Mouse (Mus musculus) lung, embryonic 14.5 days (tissue): ENCODE results near the gene Chtf18. TPM values are rescaled to one million over a fixed set of nuclear protein-coding genes. Genes with fewer than 3 reads are reported as not detected.

Source experiments
- ATAC-seq: fragments of 200-750 bp; cut with Nextera tagmentation; 2 replicates; pipeline ENCODE4 v1.8.0; 2017; ENCODE audit warnings: mild to moderate bottlenecking, moderate TSS enrichment, moderate library complexity; ENCODE audit not compliant: insufficient read depth
- DNase-seq: peaks from one replicate; pipeline ENCODE4 v3.0.0-alpha.2; 2015
- H3K27ac ChIP-seq: fragments of 300-500 bp; sonication (generic); 2 replicates; pipeline ENCODE4 v1.5.1; 2014; ENCODE audit warnings: low read depth, mild to moderate bottlenecking, moderate library complexity
- H3K27me3 ChIP-seq: fragments of 300-500 bp; sonication (generic); 2 replicates; pipeline ENCODE4 v1.6.1; 2014; ENCODE audit warnings: low read length, control low read depth; ENCODE audit not compliant: insufficient read depth
- H3K36me3 ChIP-seq: fragments of 300-500 bp; sonication (generic); 2 replicates; pipeline ENCODE4 v1.6.1; 2014; ENCODE audit warnings: control low read depth; ENCODE audit not compliant: insufficient read depth
- H3K4me1 ChIP-seq: fragments of 300-500 bp; sonication (generic); 2 replicates; pipeline ENCODE4 v1.6.1; 2014; ENCODE audit warnings: antibody characterized with exemption, control low read depth; ENCODE audit not compliant: insufficient read depth
- H3K4me2 ChIP-seq: fragments of 300-500 bp; sonication (generic); 2 replicates; pipeline ENCODE4 v1.6.1; 2014; ENCODE audit warnings: mild to moderate bottlenecking
- H3K4me3 ChIP-seq: fragments of 300-500 bp; sonication (generic); 2 replicates; pipeline ENCODE4 v1.5.1; 2014; ENCODE audit warnings: low read depth, low read length
- H3K9ac ChIP-seq: fragments of 300-500 bp; sonication (generic); 2 replicates; pipeline ENCODE4 v1.6.1; 2014
- H3K9me3 ChIP-seq: fragments of 300-500 bp; sonication (generic); 2 replicates; pipeline ENCODE4 v1.6.1; 2016; ENCODE audit warnings: low read depth, low read length, control low read depth
- CTCF ChIP-seq: IDR thresholded peaks from 2 replicates; pipeline ENCODE4 v1.5.1; 2016; ENCODE audit warnings: antibody characterized with exemption, low read depth
- WGBS: fragments of 180-500 bp; shearing (Covaris S2); extraction: QIAGEN DNeasy Blood & Tissue Kit; methylation state at CpG from one replicate; pipeline ENCODE4 v1.1.7; 2014; 5-methylcytosine and 5-hydroxymethylcytosine counted together
- polyA plus RNA-seq: library from polyadenylated mRNA; unstranded; fragments of >200 nt; fragmentation: Nextera tagmentation; extraction: Ambion mirVana; gene quantifications from 2 replicates; pipeline ENCODE4 v1.2.1, GENCODE M21; 2014

Gene Chtf18
- 27.1 and 32.3 TPM in 2 replicates for polyA plus RNA-seq

- H3K27ac ChIP-seq, result no peak within 1 kb of the TSS
Measured at GRCm38 (mm10) chr17:25727265-25728008, at the start of gene Chtf18, which contains the start of gene Rpusd1. Gene Chtf18, minus strand, starts transcription at chr17:25727419. Gene Rpusd1, plus strand, starts transcription at chr17:25727670.

GRCm38 (mm10) chr17:25775318-25776062 lies 48.3 kb upstream of the Chtf18 start:
- TF ChIP-seq CTCF, result no peak
- WGBS, result 73% methylated on average over 10 of the region's 10 CpGs
- Histone ChIP-seq H3K27ac (no peak overlapping the region), H3K4me3 (no peak overlapping the region), H3K4me1 (no peaks in the 10 kb centered on the region), H3K36me3 (0 out of 2 replicates have a peak, but pooled peaks cover 20% of the 10 kb centered on the region), H3K9me3 (no peaks in the 10 kb centered on the region), H3K27me3 (no peaks in the 10 kb centered on the region), H3K4me2 (no peak overlapping the region), H3K9ac (no peak overlapping the region)
- DNase-seq (no peak), ATAC-seq (no peak)

More at GRCm38 (mm10) chr17:25727265-25728008, at the start of gene Chtf18, which contains the start of gene Rpusd1:
- TF ChIP-seq CTCF, result no peak
- WGBS, result under 1% methylated on average over 37 of the region's 37 CpGs
- ATAC-seq (peak; percentile 98), DNase-seq (peak; percentile 100)
- Histone ChIP-seq H3K27me3 (no peaks in the 10 kb centered on the region), H3K4me3 (peak within 1 kb of the TSS; percentile 69), H3K4me2 (peak within 1 kb of the TSS; percentile 95), H3K36me3 (peaks cover 42% of the 10 kb centered on the region), H3K9ac (peak within 1 kb of the TSS; percentile 90), H3K9me3 (no peaks in the 10 kb centered on the region), H3K4me1 (peaks cover 11% of the 10 kb centered on the region; the same call in 1 of the 2 replicates)

- WGBS, result 0% methylated on average over 37 of the region's 37 CpGs
- peak within 1 kb of the TSS; percentile 73 for H3K4me2 ChIP-seq
- TF ChIP-seq CTCF, result peak; percentile 98
- H3K27ac ChIP-seq, result no peak within 1 kb of the TSS
- 0 out of 2 replicates have a peak, but pooled peaks cover 11% of the 10 kb centered on the region for H3K36me3 ChIP-seq
- no peaks in the 10 kb centered on the region for H3K9me3 ChIP-seq
- peak; percentile 87 for ATAC-seq
- peak; percentile 100 for DNase-seq
- peak within 1 kb of the TSS; percentile 80 for H3K9ac ChIP-seq
- H3K4me1 ChIP-seq, result no peaks in the 10 kb centered on the region
- H3K4me3 ChIP-seq, result peak within 1 kb of the TSS; percentile 73
- no peaks in the 10 kb centered on the region for H3K27me3 ChIP-seq
Measured at GRCm38 (mm10) chr17:25773549-25774120, 46.4 kb upstream of the Chtf18 start, which contains the start of gene Narfl. Gene Narfl, plus strand, starts transcription at chr17:25773776.

GRCm38 (mm10) chr17:25769331-25769730 lies 42.1 kb upstream of the Chtf18 start:
- DNase-seq (no peak), ATAC-seq (no peak)
- no peak overlapping the region for H3K4me3 ChIP-seq
- no peak overlapping the region for H3K9ac ChIP-seq
- no peaks in the 10 kb centered on the region for H3K9me3 ChIP-seq
- no peak overlapping the region for H3K27ac ChIP-seq
- WGBS, result 54% methylated on average over 9 of the region's 9 CpGs
- TF ChIP-seq CTCF, result no peak
- H3K4me1 ChIP-seq, result no peaks in the 10 kb centered on the region
- H3K36me3 ChIP-seq, result no peaks in the 10 kb centered on the region
- no peaks in the 10 kb centered on the region for H3K27me3 ChIP-seq
- no peak overlapping the region for H3K4me2 ChIP-seq

GRCm38 (mm10) chr17:25765886-25766285 lies 38.7 kb upstream of the Chtf18 start:
- Histone ChIP-seq H3K4me2 (no peak overlapping the region), H3K27me3 (no peaks in the 10 kb centered on the region), H3K9ac (no peak overlapping the region), H3K4me1 (no peaks in the 10 kb centered on the region), H3K9me3 (no peaks in the 10 kb centered on the region), H3K4me3 (no peak overlapping the region), H3K27ac (no peak overlapping the region), H3K36me3 (no peaks in the 10 kb centered on the region)
- 67% methylated on average over 5 of the region's 5 CpGs for WGBS
- ATAC-seq (no peak), DNase-seq (no peak)
- TF ChIP-seq CTCF, result no peak

- Histone ChIP-seq H3K27me3 (no peaks in the 10 kb centered on the region), H3K4me1 (no peaks in the 10 kb centered on the region), H3K36me3 (no peaks in the 10 kb centered on the region), H3K4me2 (no peak overlapping the region), H3K9ac (no peak overlapping the region), H3K27ac (no peak overlapping the region), H3K4me3 (no peak overlapping the region), H3K9me3 (no peaks in the 10 kb centered on the region)
- DNase-seq (no peak), ATAC-seq (no peak)
- TF ChIP-seq CTCF, result no peak
- 38% methylated on average over 3 of the region's 3 CpGs for WGBS
Measured at GRCm38 (mm10) chr17:25762591-25762990, 35.4 kb upstream of the Chtf18 start.
